Mouse (Mus musculus) stomach, embryonic 14.5 days (tissue): ENCODE results near the gene Zbtb42. TPM values are rescaled to one million over a fixed set of nuclear protein-coding genes. Genes with fewer than 3 reads are reported as not detected.
A peak's percentile ranks its signal among the peaks of the same experiment; 100 is the strongest.

Source experiments
- ATAC-seq: fragments of 200-750 bp; cut with Nextera tagmentation; 2 replicates; pipeline ENCODE4 v1.8.0; 2017; ENCODE audit warnings: low read depth, moderate TSS enrichment; ENCODE audit not compliant: insufficient number of reproducible peaks, insufficient read depth, low FRiP score
- H3K27ac ChIP-seq: fragments of 300-500 bp; sonication (generic); 2 replicates; pipeline ENCODE4 v1.5.1; 2014; ENCODE audit warnings: mild to moderate bottlenecking, low read length, moderate library complexity, mixed read lengths
- H3K27me3 ChIP-seq: fragments of 300-500 bp; sonication (generic); 2 replicates; pipeline ENCODE4 v1.6.1; 2014; ENCODE audit warnings: low read length, control low read depth, mixed read lengths; ENCODE audit not compliant: control insufficient read depth, insufficient read depth
- H3K36me3 ChIP-seq: fragments of 300-500 bp; sonication (generic); 2 replicates; pipeline ENCODE4 v1.6.1; 2014; ENCODE audit warnings: mild to moderate bottlenecking, control low read depth, low read length, moderate library complexity, mixed read lengths; ENCODE audit not compliant: control insufficient read depth, insufficient read depth
- H3K4me1 ChIP-seq: fragments of 300-500 bp; sonication (generic); 2 replicates; pipeline ENCODE4 v1.6.1; 2014; ENCODE audit warnings: low read length, control low read depth, mixed read lengths; ENCODE audit not compliant: control insufficient read depth, insufficient read depth
- H3K4me2 ChIP-seq: fragments of 300-500 bp; sonication (generic); replicated peaks from 2 replicates; pipeline ENCODE4 v1.6.1; 2014; ENCODE audit warnings: low read depth, low read length, control low read depth
- H3K4me3 ChIP-seq: fragments of 300-500 bp; sonication (generic); 2 replicates; pipeline ENCODE4 v1.5.1; 2014; ENCODE audit warnings: low read depth, low read length, control low read depth
- H3K9ac ChIP-seq: fragments of 300-500 bp; sonication (generic); replicated peaks from 2 replicates; pipeline ENCODE4 v1.6.1; 2014; ENCODE audit warnings: low read depth, mild to moderate bottlenecking, control low read depth, low read length, moderate library complexity, mixed read lengths
- H3K9me3 ChIP-seq: fragments of 300-500 bp; sonication (generic); 2 replicates; pipeline ENCODE4 v1.6.1; 2016; ENCODE audit warnings: low read depth, low read length, control low read depth; ENCODE audit not compliant: control insufficient read depth
- WGBS: fragments of 180-500 bp; shearing (Covaris S2); extraction: QIAGEN DNeasy Blood & Tissue Kit; methylation state at CpG from one replicate; pipeline ENCODE4 v1.1.7; 2014; 5-methylcytosine and 5-hydroxymethylcytosine counted together
- polyA plus RNA-seq: library from polyadenylated mRNA; unstranded; fragments of >200 nt; fragmentation: Nextera tagmentation; extraction: Ambion mirVana; gene quantifications from 2 replicates; pipeline ENCODE4 v1.2.1, GENCODE M21; 2014

The Zbtb42 gene
- polyA plus RNA-seq, 1 experiment from 2014 or later = 10.9 TPM

GRCm38 (mm10) chr12:112664656-112665055 is 14.0 kb upstream of the Zbtb42 start:
- H3K27me3 ChIP-seq = no peaks in the 10 kb centered on the region
- H3K9ac ChIP-seq = no peak overlapping the region
- 30% methylated on average over 5 of the region's 5 CpGs for WGBS
- peaks cover 70% of the 10 kb centered on the region for H3K4me1 ChIP-seq
- H3K27ac ChIP-seq = peak overlapping the region; percentile 61; the same call in 1 of the 2 replicates
- H3K36me3 ChIP-seq = peaks cover 59% of the 10 kb centered on the region
- H3K4me3 ChIP-seq = no peak overlapping the region
- H3K9me3 ChIP-seq = no peaks in the 10 kb centered on the region
- no peak overlapping the region for H3K4me2 ChIP-seq
- ATAC-seq = no peak

- Histone ChIP-seq H3K4me1 (peaks cover 66% of the 10 kb centered on the region), H3K27me3 (no peaks in the 10 kb centered on the region), H3K9me3 (no peaks in the 10 kb centered on the region), H3K9ac (no peak overlapping the region), H3K4me2 (peak overlapping the region; percentile 0; the same call in 1 of the 2 replicates), H3K36me3 (peaks cover 65% of the 10 kb centered on the region), H3K27ac (peak overlapping the region; percentile 61; the same call in 1 of the 2 replicates), H3K4me3 (no peak overlapping the region)
- ATAC-seq = no peak
- 29% methylated on average over 18 of the region's 18 CpGs for WGBS
These were observed 13.2 kb upstream of the Zbtb42 start for GRCm38 (mm10) chr12:112665445-112665844.

GRCm38 (mm10) chr12:112665881-112666544 is 12.6 kb upstream of the Zbtb42 start:
- Histone ChIP-seq H3K4me2 (0 out of 2 replicates have a peak overlapping the region, but pooled peaks have one; percentile 0), H3K27me3 (no peaks in the 10 kb centered on the region), H3K9ac (no peak overlapping the region), H3K4me1 (peaks cover 66% of the 10 kb centered on the region), H3K4me3 (no peak overlapping the region), H3K27ac (peak overlapping the region; percentile 61; the same call in 1 of the 2 replicates), H3K36me3 (peaks cover 71% of the 10 kb centered on the region), H3K9me3 (no peaks in the 10 kb centered on the region)
- no peak for ATAC-seq
- WGBS = 87% methylated on average over 9 of the region's 9 CpGs

GRCm38 (mm10) chr12:112667619-112668297 is 10.9 kb upstream of the Zbtb42 start:
- Histone ChIP-seq H3K9me3 (no peaks in the 10 kb centered on the region), H3K9ac (no peak overlapping the region), H3K4me2 (no peak overlapping the region), H3K27ac (peak overlapping the region; percentile 21; the same call in 1 of the 2 replicates), H3K36me3 (peaks cover 66% of the 10 kb centered on the region), H3K4me1 (peaks cover 65% of the 10 kb centered on the region), H3K27me3 (no peaks in the 10 kb centered on the region), H3K4me3 (no peak overlapping the region)
- ATAC-seq = no peak
- 83% methylated on average over 10 of the region's 10 CpGs for WGBS

- peaks cover 50% of the 10 kb centered on the region for H3K36me3 ChIP-seq
- 0 out of 2 replicates have a peak overlapping the region, but pooled peaks have one; percentile 22 for H3K9ac ChIP-seq
- peak overlapping the region; percentile 95; the same call in 1 of the 2 replicates for H3K4me2 ChIP-seq
- no peak overlapping the region; the same call in 1 of the 2 replicates for H3K27ac ChIP-seq
- peaks cover 52% of the 10 kb centered on the region for H3K4me1 ChIP-seq
- 38% methylated on average over 9 of the region's 9 CpGs for WGBS
- H3K9me3 ChIP-seq = no peaks in the 10 kb centered on the region
- H3K27me3 ChIP-seq = no peaks in the 10 kb centered on the region
- H3K4me3 ChIP-seq = no peak overlapping the region
- no peak for ATAC-seq
These were observed 7.8 kb upstream of the Zbtb42 start for GRCm38 (mm10) chr12:112670718-112671393.

GRCm38 (mm10) chr12:112671891-112672290 is 6.7 kb upstream of the Zbtb42 start:
- 0 out of 2 replicates have a peak overlapping the region, but pooled peaks have one; percentile 98 for H3K4me3 ChIP-seq
- 71% methylated on average over 7 of the region's 7 CpGs for WGBS

GRCm38 (mm10) chr12:112672744-112673575 is 5.7 kb upstream of the Zbtb42 start:
- peak overlapping the region; percentile 95 for H3K4me2 ChIP-seq
- H3K27ac ChIP-seq = peak overlapping the region; percentile 98
- H3K9me3 ChIP-seq = no peaks in the 10 kb centered on the region
- peak overlapping the region; percentile 98 for H3K4me3 ChIP-seq
- ATAC-seq = no peak
- peaks cover 52% of the 10 kb centered on the region for H3K4me1 ChIP-seq
- no peaks in the 10 kb centered on the region for H3K27me3 ChIP-seq
- WGBS = 3% methylated on average over 21 of the region's 21 CpGs
- H3K36me3 ChIP-seq = peaks cover 34% of the 10 kb centered on the region
- H3K9ac ChIP-seq = peak overlapping the region; percentile 100

More at GRCm38 (mm10) chr12:112671891-112672290, 6.7 kb upstream of the Zbtb42 start:
- Histone ChIP-seq H3K9ac (0 out of 2 replicates have a peak overlapping the region, but pooled peaks have one; percentile 100), H3K27ac (no peak overlapping the region; the same call in 1 of the 2 replicates), H3K36me3 (peaks cover 45% of the 10 kb centered on the region), H3K4me2 (peak overlapping the region; percentile 95), H3K27me3 (no peaks in the 10 kb centered on the region), H3K9me3 (no peaks in the 10 kb centered on the region), H3K4me1 (peaks cover 47% of the 10 kb centered on the region)
- no peak for ATAC-seq
